Mouse (Mus musculus) B cell, adult 2 months (primary cell): ENCODE results near the gene Panx1.

Source experiments
- DNase-seq, 2 experiments: peaks; one replicate each; pipeline ENCODE4 v3.0.0; 2022

Gene Panx1

DNA sequence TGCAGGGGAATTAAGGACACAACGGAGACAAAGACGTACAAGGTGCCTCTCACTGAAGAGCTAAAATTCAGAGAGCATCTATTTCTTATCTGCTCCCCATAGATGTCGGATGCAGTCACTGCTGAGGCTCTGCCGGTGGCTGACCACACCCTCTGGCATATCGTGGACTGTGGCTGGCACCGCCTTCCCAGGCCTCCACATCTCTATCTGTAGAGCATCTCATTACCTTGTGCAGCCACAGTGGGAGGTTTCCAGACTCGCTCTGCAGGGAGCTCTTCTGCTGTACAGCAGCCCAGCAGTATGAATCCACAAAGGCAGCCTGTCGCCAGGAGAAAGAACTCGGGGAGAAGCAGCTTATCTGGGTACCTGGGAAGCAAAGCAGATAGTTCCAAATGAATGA, 24.1 kb downstream of the Panx1 start:
- DNase-seq: no peak

DNA sequence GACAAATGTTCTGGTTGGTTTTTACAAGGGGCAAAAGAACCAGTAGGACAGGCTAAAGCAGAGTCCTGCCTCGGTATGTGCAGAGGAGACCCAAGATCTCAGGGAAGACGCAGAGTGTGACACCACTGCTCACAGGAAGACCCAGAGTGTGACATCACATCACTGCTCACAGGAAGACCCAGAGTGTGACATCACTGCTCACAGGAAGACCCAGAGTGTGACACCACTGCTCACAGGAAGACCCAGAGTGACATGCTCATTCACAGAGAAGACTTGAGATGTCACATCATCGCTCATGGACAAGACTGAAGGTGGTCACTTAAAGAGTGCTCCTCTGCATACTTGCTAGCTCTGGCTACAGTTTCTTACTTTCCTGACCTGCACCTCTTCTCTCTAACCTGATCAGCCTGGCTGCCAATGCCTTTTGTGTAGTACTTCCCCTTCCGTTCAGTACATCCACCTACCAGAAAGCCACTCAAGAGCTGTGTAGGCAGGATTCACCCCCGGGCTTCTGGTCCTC, 24.7 kb downstream of the Panx1 start:
- DNase-seq: no peak

DNA sequence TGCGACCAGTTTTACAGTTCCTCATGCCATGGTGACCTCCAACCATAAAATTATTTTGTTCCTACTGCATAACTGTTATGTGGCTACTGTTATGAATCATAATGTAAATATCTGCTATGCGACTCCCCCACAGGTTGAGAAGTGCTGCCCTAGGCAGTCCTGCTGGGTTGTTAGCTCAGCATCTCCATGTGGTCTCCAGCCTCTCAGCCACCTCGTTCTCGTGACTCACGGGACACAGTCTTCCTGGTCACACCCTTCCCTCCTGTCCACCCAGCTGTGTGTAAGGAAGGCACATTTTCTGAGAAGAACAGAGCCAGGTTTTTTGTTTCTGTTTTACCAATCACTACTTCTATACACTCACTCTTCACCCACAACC, 26.5 kb downstream of the Panx1 start:
- DNase-seq: no peak

GRCm38 (mm10) chr9:15017791-15018755, 27.2 kb downstream of the Panx1 start:
- DNase-seq: peak; percentile 14 to 24

- peak; percentile 80 to 83 for DNase-seq
Observed at GRCm38 (mm10) chr9:15015223-15015956, 29.9 kb downstream of the Panx1 start.

GRCm38 (mm10) chr9:15007566-15007965, 37.7 kb downstream of the Panx1 start:
- DNase-seq: no peak

GRCm38 (mm10) chr9:15004298-15004685, 41.0 kb downstream of the Panx1 start:
- DNase-seq: no peak

DNA sequence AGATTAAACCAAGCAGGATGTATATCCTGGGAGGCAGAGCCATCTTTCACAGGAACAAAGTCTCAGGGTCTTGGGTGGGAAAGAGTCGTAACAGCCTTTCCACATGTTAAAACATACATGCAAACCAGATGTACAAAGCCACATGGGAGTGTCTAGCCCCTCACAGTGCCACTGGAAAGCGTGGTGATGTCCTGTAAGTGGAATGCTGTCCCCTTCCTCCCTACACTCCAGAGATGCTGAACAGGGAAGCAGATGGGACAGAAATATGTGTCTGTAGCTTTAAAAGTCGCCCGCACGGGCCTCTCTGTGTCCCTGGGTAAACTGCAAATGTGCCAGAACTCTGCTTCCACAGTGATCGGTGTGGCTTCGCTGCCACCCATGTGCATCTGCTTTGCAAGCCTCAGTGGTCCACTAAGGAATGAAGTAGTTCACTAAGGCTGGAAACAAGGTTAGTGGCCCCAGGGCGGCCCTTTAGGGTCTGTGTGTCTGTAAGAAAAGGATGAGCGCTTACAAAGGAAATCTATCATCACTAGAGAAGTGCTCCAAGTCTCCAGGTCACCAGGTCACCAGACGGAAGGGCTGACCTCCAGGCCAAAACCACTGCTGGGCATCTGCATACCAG, 41.5 kb downstream of the Panx1 start:
- DNase-seq: no peak

GRCm38 (mm10) chr9:15002995-15003613, 42.2 kb downstream of the Panx1 start:
- no peak for DNase-seq

GRCm38 (mm10) chr9:14998790-14999189, 46.5 kb downstream of the Panx1 start:
- no peak for DNase-seq

DNA sequence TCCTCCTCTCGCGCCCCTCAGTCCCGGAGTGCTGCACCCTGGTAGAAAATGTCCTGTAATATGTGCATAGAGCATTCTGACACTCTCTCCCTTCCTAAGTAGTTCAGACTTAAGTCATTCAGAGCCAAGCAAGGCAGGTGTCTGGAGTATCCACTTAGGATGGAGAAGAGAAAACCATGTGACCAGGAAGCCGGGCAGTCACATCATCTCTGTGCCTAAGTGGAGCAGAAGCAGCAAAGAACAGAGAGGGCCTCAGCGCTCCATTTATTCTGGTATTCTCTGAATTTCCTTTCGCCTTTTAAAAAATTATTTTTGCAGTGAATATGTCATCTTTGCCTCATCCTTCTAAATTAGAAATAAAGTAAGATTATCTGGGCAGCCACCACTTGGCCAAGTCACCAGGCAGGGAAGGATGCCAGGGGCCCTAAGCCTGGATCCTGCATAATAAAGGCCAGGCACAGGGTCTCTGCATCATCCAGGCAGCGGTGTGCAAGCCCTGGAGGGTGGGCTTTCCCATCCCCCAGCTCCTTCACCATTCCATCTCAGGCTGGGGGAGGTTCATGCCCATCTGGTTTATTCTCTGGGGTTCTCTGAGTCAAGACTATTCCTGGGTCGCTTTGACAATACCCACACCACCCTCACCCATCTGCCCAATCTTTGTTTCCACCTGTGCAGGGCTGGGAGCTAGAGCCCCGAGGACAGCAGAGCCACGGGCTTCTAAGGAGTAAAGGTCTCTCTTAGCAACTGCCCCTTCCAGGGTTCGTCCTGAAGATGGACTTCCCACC, 47.8 kb downstream of the Panx1 start:
- no peak for DNase-seq

DNA sequence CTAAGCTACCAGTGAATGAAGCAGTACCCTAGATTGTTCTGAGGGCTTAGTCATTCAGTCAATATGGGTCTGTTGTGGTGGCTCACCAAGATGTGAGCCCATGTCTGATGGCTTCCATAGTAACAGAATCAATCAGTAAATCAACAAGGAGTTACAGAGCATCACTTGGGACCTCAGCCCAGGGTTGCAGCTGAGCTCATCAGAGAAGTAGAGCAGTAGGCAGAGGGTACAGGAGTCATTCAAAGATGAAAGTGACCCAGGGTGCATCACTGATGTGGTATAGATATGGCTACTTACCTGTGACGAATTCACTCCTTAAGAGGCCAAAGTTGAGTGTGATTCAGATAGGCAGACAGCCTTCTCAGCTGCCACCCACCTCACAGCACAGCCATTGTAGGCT, 49.8 kb downstream of the Panx1 start:
- DNase-seq: no peak

DNA sequence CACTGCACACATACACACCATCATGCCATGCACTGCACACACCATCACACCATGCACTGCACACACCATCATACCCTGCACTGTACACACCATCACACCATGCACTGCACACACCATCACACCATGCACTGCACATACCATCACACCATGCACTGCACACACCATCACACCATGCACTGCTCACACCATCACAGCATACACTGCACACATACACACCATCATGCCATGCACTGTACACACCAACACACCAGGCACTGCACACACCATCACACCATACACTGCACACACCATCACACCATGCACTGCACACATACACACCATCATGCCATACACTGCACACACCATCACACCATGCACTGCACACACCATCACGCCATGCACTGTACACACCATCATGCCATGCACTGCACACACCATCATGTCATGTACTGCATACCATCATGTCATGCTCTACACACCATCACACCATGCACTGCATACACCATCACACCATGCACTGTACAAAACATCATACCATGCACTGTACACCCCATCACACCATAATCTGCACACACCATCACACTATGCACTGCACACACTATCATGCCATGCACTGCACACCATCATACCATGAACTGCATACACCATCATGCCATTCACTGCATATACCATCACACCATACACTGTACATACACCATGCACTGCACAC, 56.5 kb downstream of the Panx1 start:
- no peak for DNase-seq

- DNase-seq: no peak
Observed at GRCm38 (mm10) chr9:14983141-14983540, 62.1 kb downstream of the Panx1 start.

DNA sequence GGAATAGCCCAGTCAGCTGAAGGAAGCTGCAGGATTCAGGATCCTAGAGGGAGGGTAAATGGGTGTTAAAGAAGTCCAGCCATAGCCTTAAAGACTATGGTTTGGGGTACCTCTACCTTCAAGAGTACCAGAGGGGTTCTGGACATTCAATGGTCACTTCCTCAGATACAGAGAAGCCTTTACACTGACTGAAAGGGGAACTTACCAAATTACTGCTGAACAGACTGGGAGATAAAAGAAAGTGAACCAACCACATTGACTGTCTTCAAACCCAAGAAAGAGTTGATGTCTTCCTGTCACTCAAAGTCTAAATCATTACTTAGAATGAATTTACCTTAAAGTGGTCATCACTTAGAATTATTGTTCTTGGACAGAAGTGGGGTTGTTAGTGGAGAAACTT, 62.6 kb downstream of the Panx1 start:
- no peak for DNase-seq

GRCm38 (mm10) chr9:14981539-14982155, 63.6 kb downstream of the Panx1 start:
- DNase-seq: no peak

GRCm38 (mm10) chr9:14974251-14975232, 70.7 kb downstream of the Panx1 start:
- no peak for DNase-seq

GRCm38 (mm10) chr9:14973762-14974161, 71.5 kb downstream of the Panx1 start:
- no peak for DNase-seq

- DNase-seq: no peak
Observed at GRCm38 (mm10) chr9:14970805-14971525, 74.3 kb downstream of the Panx1 start.
